Mouse (Mus musculus) liver, postnatal 0 days (tissue): ENCODE measurements around the gene Fam189a1.

Source experiments
- CTCF ChIP-seq: sonication (generic); IDR thresholded peaks from 2 replicates; pipeline ENCODE4 v1.5.1; 2016; ENCODE audit warnings: antibody characterized with exemption, low read depth
- EP300 ChIP-seq: IDR thresholded peaks from 2 replicates; pipeline ENCODE4 v1.6.1; 2016; ENCODE audit warnings: antibody characterized with exemption, low read depth, mild to moderate bottlenecking

DNA sequence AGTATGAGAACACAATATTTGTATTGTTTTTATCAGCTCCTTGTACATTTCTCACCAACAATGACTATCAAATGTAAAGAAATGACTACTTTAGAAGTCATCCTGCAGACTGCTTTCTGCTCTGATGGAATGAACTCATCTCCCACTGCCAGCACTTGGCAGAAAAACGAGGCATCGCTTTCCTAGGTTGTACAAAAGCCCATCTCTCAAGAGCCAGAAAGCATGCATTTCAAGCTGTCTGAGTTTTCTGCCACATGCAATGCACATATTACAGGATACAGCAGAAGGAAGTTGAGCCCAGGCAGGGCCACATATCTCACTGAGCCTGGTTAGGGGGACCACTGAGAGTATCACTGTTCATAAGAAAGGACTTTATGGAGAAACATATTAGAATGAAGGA is 256.1 kb downstream of the Fam189a1 start:
- TF ChIP-seq CTCF (no peak), EP300 (no peak)
